Mouse (Mus musculus) heart, embryonic 15.5 days (tissue): ENCODE data around the gene Mybl2. TPM values are rescaled to one million over a fixed set of nuclear protein-coding genes. Genes with fewer than 3 reads are reported as not detected.

Experiments
- ATAC-seq: fragments of 200-750 bp; cut with Nextera tagmentation; replicated peaks from 2 replicates; pipeline ENCODE4 v1.8.0; 2017; ENCODE audit warnings: low read depth, moderate TSS enrichment; ENCODE audit not compliant: insufficient number of reproducible peaks, insufficient read depth, low FRiP score
- H3K27ac ChIP-seq: fragments of 300-500 bp; sonication (generic); 2 replicates; pipeline ENCODE4 v1.5.1; 2015; ENCODE audit warnings: mild to moderate bottlenecking, inconsistent platforms
- H3K27me3 ChIP-seq: fragments of 300-500 bp; sonication (generic); 2 replicates; pipeline ENCODE4 v1.6.1; 2015; ENCODE audit warnings: inconsistent platforms
- H3K36me3 ChIP-seq: fragments of 300-500 bp; sonication (generic); 2 replicates; pipeline ENCODE4 v1.6.1; 2015; ENCODE audit warnings: mild to moderate bottlenecking, inconsistent platforms
- H3K4me1 ChIP-seq: fragments of 300-500 bp; sonication (generic); replicated peaks from 2 replicates; pipeline ENCODE4 v1.6.1; 2015; ENCODE audit warnings: inconsistent platforms
- H3K4me2 ChIP-seq: fragments of 300-500 bp; sonication (generic); 2 replicates; pipeline ENCODE4 v1.6.1; 2015; ENCODE audit warnings: inconsistent platforms, mild to moderate bottlenecking, moderate library complexity
- H3K4me3 ChIP-seq: fragments of 300-500 bp; sonication (generic); 2 replicates; pipeline ENCODE4 v1.5.1; 2015; ENCODE audit warnings: mild to moderate bottlenecking, inconsistent platforms
- H3K9ac ChIP-seq: fragments of 300-500 bp; sonication (generic); 2 replicates; pipeline ENCODE4 v1.6.1; 2015; ENCODE audit warnings: mild to moderate bottlenecking, inconsistent platforms
- H3K9me3 ChIP-seq: fragments of 300-500 bp; sonication (generic); replicated peaks from 2 replicates; pipeline ENCODE4 v1.6.1; 2016; ENCODE audit warnings: inconsistent platforms
- WGBS: fragments of 180-500 bp; shearing (Covaris S2); methylation state at CpG from one replicate; pipeline ENCODE4 v1.1.7; 2015; ENCODE audit warnings: mixed read lengths; 5-methylcytosine and 5-hydroxymethylcytosine counted together
- polyA plus RNA-seq: library from polyadenylated mRNA; unstranded; fragments of >200 nt; fragmentation: Nextera tagmentation; extraction: Ambion mirVana; gene quantifications from 2 replicates; pipeline ENCODE4 v1.2.1, GENCODE M21; 2015

Gene Mybl2
- polyA plus RNA-seq, 1 experiment from 2014 or later: 12.0 TPM

DNA sequence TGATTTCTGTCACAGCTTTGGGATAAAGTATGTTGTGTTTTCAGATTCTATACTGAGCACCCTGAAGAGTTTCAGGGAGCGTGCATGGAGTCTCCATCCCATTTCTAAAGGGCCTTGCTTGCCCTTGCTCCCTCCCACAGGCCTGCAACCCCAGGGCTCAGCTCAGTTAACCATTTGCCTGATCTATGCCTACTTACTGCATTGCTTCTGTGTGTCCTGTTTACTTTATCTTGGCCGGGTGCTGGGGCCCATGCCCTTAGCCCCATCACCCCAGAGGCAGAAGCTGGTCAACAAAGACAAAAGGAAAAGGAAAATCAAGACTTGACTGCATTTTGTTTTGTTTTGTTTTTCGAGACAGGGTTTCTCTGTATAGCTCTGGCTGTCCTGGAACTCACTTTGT is 17.1 kb downstream of the Mybl2 start:
- H3K27ac ChIP-seq: no peak overlapping the region
- no peak overlapping the region for H3K4me2 ChIP-seq
- H3K27me3 ChIP-seq: no peaks in the 10 kb centered on the region

GRCm38 (mm10) chr2:163073023-163073757 is 18.7 kb downstream of the Mybl2 start:
- ATAC-seq: no peak
- Histone ChIP-seq H3K27ac (no peak overlapping the region), H3K4me2 (no peak overlapping the region), H3K9me3 (no peaks in the 10 kb centered on the region), H3K4me3 (no peak overlapping the region), H3K36me3 (no peaks in the 10 kb centered on the region; the same call in 1 of the 2 replicates), H3K4me1 (no peaks in the 10 kb centered on the region), H3K27me3 (no peaks in the 10 kb centered on the region), H3K9ac (no peak overlapping the region)
- 84% methylated on average over 9 of the region's 9 CpGs for WGBS

More for the DNA sequence above, 17.1 kb downstream of the Mybl2 start:
- no peaks in the 10 kb centered on the region for H3K4me1 ChIP-seq
- 77% methylated on average over 3 of the region's 3 CpGs for WGBS
- no peak overlapping the region for H3K4me3 ChIP-seq
- no peaks in the 10 kb centered on the region for H3K9me3 ChIP-seq
- H3K9ac ChIP-seq: no peak overlapping the region
- ATAC-seq: no peak
- H3K36me3 ChIP-seq: no peaks in the 10 kb centered on the region; the same call in 1 of the 2 replicates

DNA sequence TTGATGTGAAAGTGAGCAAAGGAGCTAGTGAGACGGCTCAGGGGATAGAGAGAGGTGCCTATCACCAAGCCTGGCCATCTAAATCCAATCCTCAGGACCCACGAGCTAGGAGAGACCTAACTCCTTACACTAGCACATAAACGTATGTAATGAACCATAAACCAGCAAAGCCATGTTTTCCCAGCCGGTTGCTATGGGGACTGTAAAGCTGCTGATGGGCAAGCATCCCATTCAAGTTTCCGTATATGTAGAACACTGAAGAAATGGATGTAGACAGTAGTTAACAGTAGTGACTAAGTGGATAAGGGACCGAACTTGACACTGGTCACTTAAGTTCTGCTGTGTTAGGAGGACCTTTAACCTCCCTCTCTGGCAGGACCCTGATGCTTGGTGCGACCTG is 19.5 kb downstream of the Mybl2 start:
- 82% methylated on average over 7 of the region's 7 CpGs for WGBS
- no peaks in the 10 kb centered on the region for H3K27me3 ChIP-seq
- no peaks in the 10 kb centered on the region; the same call in 1 of the 2 replicates for H3K36me3 ChIP-seq
- no peak overlapping the region for H3K4me2 ChIP-seq
- H3K27ac ChIP-seq: no peak overlapping the region
- H3K9ac ChIP-seq: no peak overlapping the region
- no peaks in the 10 kb centered on the region for H3K4me1 ChIP-seq
- ATAC-seq: no peak
- no peak overlapping the region for H3K4me3 ChIP-seq
- H3K9me3 ChIP-seq: no peaks in the 10 kb centered on the region

DNA sequence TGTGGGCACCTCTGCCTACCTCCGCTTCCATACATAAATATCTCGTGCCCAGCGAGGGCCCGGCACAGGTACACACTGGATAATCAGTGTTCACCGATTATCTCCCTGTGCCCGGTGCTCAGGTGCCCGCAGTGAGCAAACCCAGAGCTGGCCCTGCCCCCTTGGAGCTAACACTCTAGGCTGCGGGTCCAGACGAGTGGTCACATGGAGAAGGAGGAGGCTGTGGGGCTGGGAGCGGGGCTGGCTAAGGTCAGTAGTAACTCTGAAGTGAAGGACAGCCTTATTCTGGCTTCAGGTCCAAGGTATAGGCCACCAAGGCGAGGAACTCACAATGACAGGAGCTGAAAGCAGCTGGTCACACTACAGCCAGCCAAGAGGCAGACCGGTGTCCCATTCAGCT is 20.3 kb downstream of the Mybl2 start:
- Histone ChIP-seq H3K36me3 (no peaks in the 10 kb centered on the region; the same call in 1 of the 2 replicates), H3K4me1 (no peaks in the 10 kb centered on the region), H3K4me3 (no peak overlapping the region), H3K9me3 (no peaks in the 10 kb centered on the region), H3K4me2 (no peak overlapping the region), H3K27ac (no peak overlapping the region), H3K9ac (no peak overlapping the region), H3K27me3 (no peaks in the 10 kb centered on the region)
- no peak for ATAC-seq
- 90% methylated on average over 12 of the region's 12 CpGs for WGBS

DNA sequence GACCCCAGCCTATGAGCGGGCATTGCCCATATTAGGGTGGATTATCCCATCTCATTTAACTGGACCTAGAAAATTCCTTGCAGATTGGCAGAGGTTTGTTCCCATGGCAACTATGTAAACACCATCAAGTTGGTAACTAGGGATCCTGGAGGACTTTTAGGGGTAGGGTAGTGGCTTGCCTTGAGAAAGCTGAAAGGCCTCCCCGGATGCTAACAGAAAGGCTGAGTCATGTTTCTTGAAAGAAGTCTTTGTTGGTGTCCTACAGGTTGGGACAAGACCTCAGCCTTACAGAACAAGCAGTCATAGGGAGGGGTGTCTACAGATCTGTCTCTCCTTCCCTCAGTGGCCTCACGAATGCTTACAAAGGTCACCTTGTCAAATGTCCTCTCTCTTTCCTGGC is 20.7 kb downstream of the Mybl2 start:
- 73% methylated on average over 3 of the region's 3 CpGs for WGBS
- Histone ChIP-seq H3K9ac (no peak overlapping the region), H3K27ac (no peak overlapping the region), H3K36me3 (no peaks in the 10 kb centered on the region; the same call in 1 of the 2 replicates), H3K27me3 (no peaks in the 10 kb centered on the region), H3K4me2 (no peak overlapping the region), H3K9me3 (no peaks in the 10 kb centered on the region), H3K4me1 (no peaks in the 10 kb centered on the region), H3K4me3 (no peak overlapping the region)
- no peak for ATAC-seq

DNA sequence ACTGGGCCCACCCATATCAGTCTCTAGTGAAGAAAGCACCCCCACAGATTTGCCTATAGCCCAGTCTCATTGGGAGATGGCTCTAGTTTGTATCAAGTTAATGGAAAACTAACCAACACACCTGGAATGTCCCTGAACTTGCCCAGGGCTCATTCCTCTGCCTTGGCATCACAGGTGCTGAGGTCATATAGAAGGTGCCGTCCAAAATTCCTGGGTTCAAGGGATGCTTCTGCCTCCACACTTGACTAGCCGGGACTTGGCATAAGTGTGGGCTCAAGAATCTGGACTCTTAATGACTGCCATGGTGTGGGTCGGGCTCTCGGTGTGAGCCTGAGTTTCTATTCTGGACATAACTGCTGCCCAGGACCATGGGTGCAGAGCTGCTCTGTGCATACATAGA is 24.6 kb downstream of the Mybl2 start:
- Histone ChIP-seq H3K4me2 (no peak overlapping the region), H3K9ac (no peak overlapping the region), H3K27ac (no peak overlapping the region), H3K4me1 (no peaks in the 10 kb centered on the region), H3K4me3 (no peak overlapping the region), H3K9me3 (no peaks in the 10 kb centered on the region), H3K36me3 (peaks cover 4% of the 10 kb centered on the region; the same call in 1 of the 2 replicates), H3K27me3 (no peaks in the 10 kb centered on the region)
- no peak for ATAC-seq
- WGBS: 92% methylated on average over 4 of the region's 4 CpGs

DNA sequence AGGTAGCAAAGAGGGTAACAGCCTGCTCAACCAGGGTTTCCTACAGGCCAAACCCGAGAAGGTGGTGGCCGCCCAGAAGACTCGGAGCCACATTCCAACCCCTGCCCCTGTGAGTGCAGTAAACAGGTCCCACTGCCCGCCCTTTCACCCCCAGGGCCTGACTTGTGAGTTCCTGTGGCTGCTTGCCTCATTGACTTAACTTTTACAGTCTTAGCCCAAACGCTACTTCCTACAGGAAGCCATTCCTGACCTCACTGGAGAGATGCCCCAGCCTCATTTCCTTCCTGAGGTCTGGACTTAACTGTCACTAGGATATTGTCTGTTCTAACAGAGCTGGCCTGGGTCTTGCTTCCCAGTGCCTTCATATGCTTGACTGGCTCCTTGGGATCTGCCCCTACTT is 28.1 kb downstream of the Mybl2 start:
- H3K4me2 ChIP-seq: no peak overlapping the region
- H3K4me3 ChIP-seq: no peak overlapping the region
- no peak overlapping the region for H3K9ac ChIP-seq
- no peaks in the 10 kb centered on the region for H3K4me1 ChIP-seq
- H3K9me3 ChIP-seq: no peaks in the 10 kb centered on the region
- no peaks in the 10 kb centered on the region for H3K27me3 ChIP-seq
- 67% methylated on average over 5 of the region's 5 CpGs for WGBS
- no peak for ATAC-seq
- 0 out of 2 replicates have a peak, but pooled peaks cover 4% of the 10 kb centered on the region for H3K36me3 ChIP-seq
- H3K27ac ChIP-seq: no peak overlapping the region

DNA sequence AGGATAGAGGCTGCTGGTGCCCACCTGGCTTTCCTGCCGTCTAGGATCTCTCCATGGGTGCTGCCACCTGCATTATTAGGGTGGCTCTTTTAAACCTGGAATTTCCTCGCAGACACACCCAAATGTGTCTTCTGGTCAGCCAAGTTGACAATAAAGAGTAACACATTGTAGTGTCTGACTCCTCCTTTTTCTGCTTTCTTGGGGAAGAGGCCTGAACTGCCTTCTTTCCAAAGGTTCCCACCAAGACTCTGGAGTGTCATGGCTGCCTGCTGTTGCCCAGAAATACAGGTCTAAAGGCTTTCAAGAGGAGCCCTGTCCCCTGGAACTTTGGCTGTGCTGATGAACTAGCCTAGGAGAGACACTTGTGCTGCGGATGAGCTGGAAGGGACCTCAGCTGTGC is 30.0 kb downstream of the Mybl2 start:
- Histone ChIP-seq H3K4me3 (no peak overlapping the region), H3K4me2 (no peak overlapping the region), H3K4me1 (no peaks in the 10 kb centered on the region), H3K27me3 (no peaks in the 10 kb centered on the region), H3K9me3 (no peaks in the 10 kb centered on the region), H3K36me3 (0 out of 2 replicates have a peak, but pooled peaks cover 4% of the 10 kb centered on the region), H3K9ac (no peak overlapping the region), H3K27ac (no peak overlapping the region)
- WGBS: 84% methylated on average over 3 of the region's 3 CpGs
- ATAC-seq: no peak

DNA sequence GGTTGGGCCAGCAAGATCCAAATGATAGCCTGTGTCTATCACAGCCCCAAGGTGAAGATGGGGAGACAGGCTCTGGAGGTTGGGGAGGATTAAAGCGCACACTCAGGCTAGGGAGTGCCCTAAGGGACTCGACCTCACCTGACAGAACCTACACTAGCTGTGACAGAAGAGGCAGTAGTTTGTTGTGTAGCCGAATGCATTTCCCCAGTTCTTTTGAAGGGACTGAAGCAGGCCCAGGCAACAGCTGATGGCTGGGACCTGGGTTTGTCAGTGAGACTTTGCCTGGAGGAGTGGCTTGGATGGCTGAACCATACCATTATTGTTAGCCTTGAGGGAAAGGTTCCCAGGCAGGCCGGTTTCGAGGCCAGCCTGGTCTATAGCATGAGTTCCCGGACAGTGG is 30.6 kb downstream of the Mybl2 start:
- Histone ChIP-seq H3K4me1 (no peaks in the 10 kb centered on the region), H3K4me2 (no peak overlapping the region), H3K4me3 (no peak overlapping the region), H3K27ac (no peak overlapping the region), H3K9me3 (no peaks in the 10 kb centered on the region), H3K9ac (no peak overlapping the region), H3K27me3 (no peaks in the 10 kb centered on the region), H3K36me3 (0 out of 2 replicates have a peak, but pooled peaks cover 4% of the 10 kb centered on the region)
- no peak for ATAC-seq
- 86% methylated on average over 6 of the region's 6 CpGs for WGBS

DNA sequence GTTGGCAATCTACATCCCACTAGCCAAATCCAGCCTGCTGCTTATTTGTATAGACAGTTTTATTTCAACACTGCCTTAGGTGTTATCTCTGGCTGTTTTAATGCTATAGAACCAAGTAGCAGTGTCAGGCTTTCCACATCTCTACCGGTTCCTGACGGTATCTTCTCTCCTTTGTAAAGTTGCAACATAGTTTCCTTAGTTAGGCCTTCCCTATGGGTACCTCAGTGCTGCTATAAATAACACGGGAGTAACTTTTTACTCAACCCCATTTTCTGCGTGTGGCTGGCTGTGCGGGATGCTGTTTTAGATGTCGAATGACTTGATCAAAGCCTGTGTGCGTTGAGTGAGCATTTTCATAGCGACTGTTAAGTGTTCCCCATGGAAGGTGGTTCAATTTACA is 32.1 kb downstream of the Mybl2 start:
- Histone ChIP-seq H3K9ac (no peak overlapping the region), H3K27ac (no peak overlapping the region), H3K4me3 (no peak overlapping the region), H3K36me3 (0 out of 2 replicates have a peak, but pooled peaks cover 4% of the 10 kb centered on the region), H3K4me2 (no peak overlapping the region), H3K4me1 (no peaks in the 10 kb centered on the region), H3K9me3 (no peaks in the 10 kb centered on the region), H3K27me3 (no peaks in the 10 kb centered on the region)
- 53% methylated on average over 8 of the region's 8 CpGs for WGBS
- ATAC-seq: no peak

DNA sequence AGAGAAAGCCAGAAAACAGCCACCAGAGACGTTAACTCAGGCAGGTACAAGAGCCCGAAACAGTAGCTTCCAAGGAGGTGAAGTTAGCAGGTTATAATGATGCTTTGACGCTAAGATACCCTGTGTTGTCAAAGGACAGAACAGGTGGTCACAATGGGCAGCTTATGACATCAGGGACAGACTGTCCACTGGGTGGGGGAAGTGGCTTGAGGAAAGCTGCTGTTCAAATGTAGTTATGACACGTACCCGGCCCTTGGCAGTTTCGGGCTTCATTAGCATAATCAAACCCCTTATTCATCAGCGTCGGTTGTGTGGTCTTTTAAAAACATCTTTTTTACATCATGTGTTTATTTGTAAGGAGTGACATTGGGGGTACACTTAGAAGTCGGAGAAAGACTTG is 33.2 kb downstream of the Mybl2 start, which contains the start of gene Gtsf1l:
Gene Gtsf1l, minus strand, starts transcription at position 128 of the 400 bp plus-strand sequence.
- no peak within 1 kb of the TSS for H3K27ac ChIP-seq
- H3K4me1 ChIP-seq: no peaks in the 10 kb centered on the region
- no peak within 1 kb of the TSS for H3K9ac ChIP-seq
- no peaks in the 10 kb centered on the region for H3K9me3 ChIP-seq
- no peaks in the 10 kb centered on the region for H3K27me3 ChIP-seq
- H3K4me3 ChIP-seq: no peak within 1 kb of the TSS
- H3K4me2 ChIP-seq: no peak within 1 kb of the TSS
- WGBS: 79% methylated on average over 9 of the region's 9 CpGs
- H3K36me3 ChIP-seq: 0 out of 2 replicates have a peak, but pooled peaks cover 4% of the 10 kb centered on the region
- no peak for ATAC-seq
